ENCODE assay signal across 9 mouse cellular contexts in genomic region chr12:80198487-80198886, GRCm38 (mm10).
DNase-seq lines count a peak whose midpoint lies in the region; ATAC-seq lines count a peak whose summit lies in the region.
"Had no signal": no experiment of that assay in that cellular context is flagged by ENCODE, and none has a peak within 500 bp of the region (broad histone marks: within the 10 kb centered on the region; RNA-seq: fewer than 3 reads in every experiment).

No protein-coding gene starts in this region.

- intact Hi-C loops in heart, postnatal 36 days (cut with DNase I), result loop anchor here (1.0 to 2.0 kb wide), 3 partner anchors 32 to 179 kb away; no protein-coding TSS in a partner anchor

- no peak for ATAC-seq in cerebellum, adult (ENCODE audit: insufficient number of reproducible peaks, low FRiP score, low TSS enrichment)
- ATAC-seq in forebrain, embryonic 11.5 days (replicated peaks; ENCODE audit: low FRiP score), result no peak

- H3K27ac ChIP-seq in forebrain, embryonic 11.5 days (ENCODE audit: low read depth, low read length), result no peak overlapping the region

- no peaks in the 10 kb centered on the region; the same call in 1 of the 2 replicates for H3K36me3 ChIP-seq in forebrain, embryonic 11.5 days (ENCODE audit: control insufficient read depth, insufficient read depth, low read length)

- H3K27me3 ChIP-seq in forebrain, embryonic 11.5 days (ENCODE audit: control insufficient read depth, insufficient read depth, low read length), result no peaks in the 10 kb centered on the region

- H3K9me3 ChIP-seq in forebrain, embryonic 11.5 days (ENCODE audit: control insufficient read depth, low read length), result no peaks in the 10 kb centered on the region; the same call in 1 of the 2 replicates

- 35% methylated on average over 3 of the region's 3 CpGs for WGBS in forebrain, embryonic 11.5 days

- no peak overlapping the region for H3K9ac ChIP-seq in forebrain, embryonic 11.5 days (ENCODE audit: low read length)

- no peak overlapping the region for H3K4me2 ChIP-seq in forebrain, embryonic 11.5 days (ENCODE audit: low read depth, low read length, severe bottlenecking)

- no peak overlapping the region for H3K4me3 ChIP-seq in forebrain, embryonic 11.5 days (ENCODE audit: low read depth, low read length)
- H3K4me3 ChIP-seq: myocyte had no signal

- no peaks in the 10 kb centered on the region for H3K4me1 ChIP-seq in forebrain, embryonic 11.5 days (replicated peaks; ENCODE audit: control insufficient read depth, insufficient read depth, low read length)

- DNase-seq in cerebellum, adult 11 months, result peak; percentile 14
- peak; percentile 27 to 49 for DNase-seq in adrenal gland, postnatal 4 days (ENCODE audit: low spot score in 2 of 2)
- peak; percentile 80 for DNase-seq in forebrain, embryonic 11.5 days (ENCODE audit: low spot score)
- peak; percentile 70 to 75 for DNase-seq in heart, postnatal 36 days
- DNase-seq in layer of hippocampus, adult 9-11 months, result peak; percentile 24
- DNase-seq in lung, postnatal 25 days (ENCODE audit: low spot score), result peak; percentile 87
- peak; percentile 44 for DNase-seq in skeletal muscle tissue, adult 2 months (ENCODE audit: low read depth, low spot score)

Comparison
In these comparisons a context has a peak if more than half of its experiments do, and no peak if none do; other contexts are left out.
1. DNase-seq: peak in every context shown above with its lines; median percentile 87 in lung, postnatal 25 days; 80 in forebrain, embryonic 11.5 days; 72 in heart, postnatal 36 days; 44 in skeletal muscle tissue, adult 2 months; 38 in adrenal gland, postnatal 4 days; 24 in layer of hippocampus, adult 9-11 months; 14 in cerebellum, adult 11 months.